Mouse (Mus musculus): ENCODE data around the gene Chst11.

GRCm38 (mm10) chr10:83066159-83066558, 80.9 kb downstream of the Chst11 start:
- TF ChIP-seq EP300 (IDR thresholded peaks at IDR 0.05; ENCODE audit: insufficient read depth, low read depth, low read length) (no peak), POLR2A (IDR thresholded peaks at IDR 0.05; ENCODE audit: insufficient read depth, low read depth, low read length) (no peak)
